Mouse (Mus musculus): Measurements from ENCODE around the gene Trmt13.

The Trmt13 gene

GRCm38 (mm10) chr3:116620636-116621370 lies 6.4 kb upstream of the Trmt13 start:
- TF ChIP-seq NANOG (IDR thresholded peaks at IDR 0.05; ENCODE audit: borderline replicate concordance, low read length) (no peak), CTCF (conservative IDR thresholded peaks at IDR 0.05; ENCODE audit: low read length) (no peak), POU5F1 (IDR thresholded peaks at IDR 0.05; ENCODE audit: borderline replicate concordance, low read length) (no peak)
- Histone ChIP-seq H3K36me3 (ENCODE audit: insufficient read depth, low read length) (peaks cover 34% of the 10 kb centered on the region), H3K27me3 (ENCODE audit: insufficient read depth, low read length) (no peaks in the 10 kb centered on the region), H3K4me1 (replicated peaks; ENCODE audit: low read depth, low read length) (peaks cover 43% of the 10 kb centered on the region), H3K4me3 (replicated peaks; ENCODE audit: low read length) (no peak overlapping the region), H3K9me3 (ENCODE audit: low read length) (no peaks in the 10 kb centered on the region)

GRCm38 (mm10) chr3:116618855-116619254 lies 4.5 kb upstream of the Trmt13 start:
- Histone ChIP-seq H3K27me3 (ENCODE audit: insufficient read depth, low read length) (no peaks in the 10 kb centered on the region), H3K4me3 (replicated peaks; ENCODE audit: low read length) (no peak overlapping the region), H3K4me1 (replicated peaks; ENCODE audit: low read depth, low read length) (peaks cover 50% of the 10 kb centered on the region), H3K9me3 (ENCODE audit: low read length) (no peaks in the 10 kb centered on the region), H3K36me3 (ENCODE audit: insufficient read depth, low read length) (peaks cover 54% of the 10 kb centered on the region)
- TF ChIP-seq NANOG (IDR thresholded peaks at IDR 0.05; ENCODE audit: borderline replicate concordance, low read length): no peak
- TF ChIP-seq POU5F1 (IDR thresholded peaks at IDR 0.05; ENCODE audit: borderline replicate concordance, low read length): no peak
- TF ChIP-seq CTCF (conservative IDR thresholded peaks at IDR 0.05; ENCODE audit: low read length): no peak

GRCm38 (mm10) chr3:116615318-116616068 lies 1.1 kb upstream of the Trmt13 start:
- Histone ChIP-seq H3K9me3 (ENCODE audit: low read length) (no peaks in the 10 kb centered on the region), H3K27me3 (ENCODE audit: insufficient read depth, low read length) (no peaks in the 10 kb centered on the region), H3K36me3 (ENCODE audit: insufficient read depth, low read length) (peaks cover 63% of the 10 kb centered on the region), H3K4me1 (replicated peaks; ENCODE audit: low read depth, low read length) (peaks cover 21% of the 10 kb centered on the region), H3K4me3 (replicated peaks; ENCODE audit: low read length) (no peak overlapping the region)
- TF ChIP-seq NANOG (IDR thresholded peaks at IDR 0.05; ENCODE audit: borderline replicate concordance, low read length) (no peak), CTCF (conservative IDR thresholded peaks at IDR 0.05; ENCODE audit: low read length) (no peak), POU5F1 (IDR thresholded peaks at IDR 0.05; ENCODE audit: borderline replicate concordance, low read length) (no peak)

GRCm38 (mm10) chr3:116604570-116604969 lies 9.8 kb downstream of the Trmt13 start:
- Histone ChIP-seq H3K27me3 (ENCODE audit: insufficient read depth, low read length) (no peaks in the 10 kb centered on the region), H3K4me3 (replicated peaks; ENCODE audit: low read length) (no peak overlapping the region), H3K9me3 (ENCODE audit: low read length) (no peaks in the 10 kb centered on the region), H3K36me3 (ENCODE audit: insufficient read depth, low read length) (peaks cover 32% of the 10 kb centered on the region), H3K4me1 (replicated peaks; ENCODE audit: low read depth, low read length) (peaks cover 20% of the 10 kb centered on the region)
- TF ChIP-seq POU5F1 (IDR thresholded peaks at IDR 0.05; ENCODE audit: borderline replicate concordance, low read length): no peak
- no peak for TF ChIP-seq CTCF (conservative IDR thresholded peaks at IDR 0.05; ENCODE audit: low read length)
- TF ChIP-seq NANOG (IDR thresholded peaks at IDR 0.05; ENCODE audit: borderline replicate concordance, low read length): no peak

GRCm38 (mm10) chr3:116601781-116602180 lies 12.6 kb downstream of the Trmt13 start:
- TF ChIP-seq NANOG (IDR thresholded peaks at IDR 0.05; ENCODE audit: borderline replicate concordance, low read length): no peak
- no peak for TF ChIP-seq POU5F1 (IDR thresholded peaks at IDR 0.05; ENCODE audit: borderline replicate concordance, low read length)
- no peak for TF ChIP-seq CTCF (conservative IDR thresholded peaks at IDR 0.05; ENCODE audit: low read length)
- Histone ChIP-seq H3K4me1 (replicated peaks; ENCODE audit: low read depth, low read length) (peaks cover 42% of the 10 kb centered on the region), H3K36me3 (ENCODE audit: insufficient read depth, low read length) (peaks cover 13% of the 10 kb centered on the region), H3K4me3 (replicated peaks; ENCODE audit: low read length) (no peak overlapping the region), H3K9me3 (ENCODE audit: low read length) (no peaks in the 10 kb centered on the region), H3K27me3 (ENCODE audit: insufficient read depth, low read length) (no peaks in the 10 kb centered on the region)

- no peaks in the 10 kb centered on the region for H3K9me3 ChIP-seq (ENCODE audit: low read length)
- no peaks in the 10 kb centered on the region for H3K27me3 ChIP-seq (ENCODE audit: insufficient read depth, low read length)
- H3K36me3 ChIP-seq (ENCODE audit: insufficient read depth, low read length): peaks cover 11% of the 10 kb centered on the region
- H3K4me1 ChIP-seq (replicated peaks; ENCODE audit: low read depth, low read length): peaks cover 50% of the 10 kb centered on the region
- TF ChIP-seq NANOG (IDR thresholded peaks at IDR 0.05; ENCODE audit: borderline replicate concordance, low read length): no peak
- no peak for TF ChIP-seq POU5F1 (IDR thresholded peaks at IDR 0.05; ENCODE audit: borderline replicate concordance, low read length)
- no peak for TF ChIP-seq CTCF (conservative IDR thresholded peaks at IDR 0.05; ENCODE audit: low read length)
- H3K4me3 ChIP-seq (replicated peaks; ENCODE audit: low read length): no peak overlapping the region
Observed at GRCm38 (mm10) chr3:116601005-116601404, 13.4 kb downstream of the Trmt13 start.

GRCm38 (mm10) chr3:116599705-116600104 lies 14.7 kb downstream of the Trmt13 start:
- H3K9me3 ChIP-seq (ENCODE audit: low read length): no peaks in the 10 kb centered on the region
- no peaks in the 10 kb centered on the region for H3K27me3 ChIP-seq (ENCODE audit: insufficient read depth, low read length)
- TF ChIP-seq CTCF (conservative IDR thresholded peaks at IDR 0.05; ENCODE audit: low read length) (no peak), NANOG (IDR thresholded peaks at IDR 0.05; ENCODE audit: borderline replicate concordance, low read length) (no peak), POU5F1 (IDR thresholded peaks at IDR 0.05; ENCODE audit: borderline replicate concordance, low read length) (no peak)
- H3K36me3 ChIP-seq (ENCODE audit: insufficient read depth, low read length): peaks cover 9% of the 10 kb centered on the region
- H3K4me1 ChIP-seq (replicated peaks; ENCODE audit: low read depth, low read length): peaks cover 55% of the 10 kb centered on the region
- no peak overlapping the region for H3K4me3 ChIP-seq (replicated peaks; ENCODE audit: low read length)

- Histone ChIP-seq H3K27me3 (ENCODE audit: insufficient read depth, low read length) (no peaks in the 10 kb centered on the region), H3K4me3 (replicated peaks; ENCODE audit: low read length) (peak overlapping the region; percentile 97), H3K4me1 (replicated peaks; ENCODE audit: low read depth, low read length) (peaks cover 51% of the 10 kb centered on the region), H3K9me3 (ENCODE audit: low read length) (no peaks in the 10 kb centered on the region), H3K36me3 (ENCODE audit: insufficient read depth, low read length) (peaks cover 19% of the 10 kb centered on the region)
- TF ChIP-seq NANOG (IDR thresholded peaks at IDR 0.05; ENCODE audit: borderline replicate concordance, low read length): no peak
- TF ChIP-seq CTCF (conservative IDR thresholded peaks at IDR 0.05; ENCODE audit: low read length): no peak
- TF ChIP-seq POU5F1 (IDR thresholded peaks at IDR 0.05; ENCODE audit: borderline replicate concordance, low read length): no peak
Observed at GRCm38 (mm10) chr3:116595603-116595991, 18.8 kb downstream of the Trmt13 start.

Measured in E14TG2a.4 (cell line).